Mouse (Mus musculus) forebrain, embryonic 15.5 days (tissue): Measurements from ENCODE around the gene Luc7l3. TPM values are rescaled to one million over a fixed set of nuclear protein-coding genes. Genes with fewer than 3 reads are reported as not detected.

Experiments used
- ATAC-seq: fragments of 200-750 bp; cut with Nextera tagmentation; replicated peaks from 2 replicates; pipeline ENCODE4 v1.8.0; 2017; ENCODE audit warnings: mild to moderate bottlenecking, moderate TSS enrichment, moderate library complexity
- H3K27ac ChIP-seq: fragments of 300-500 bp; sonication (generic); replicated peaks from 2 replicates; pipeline ENCODE4 v1.5.1; 2015; ENCODE audit warnings: mild to moderate bottlenecking, inconsistent platforms
- H3K27me3 ChIP-seq: fragments of 300-500 bp; sonication (generic); 2 replicates; pipeline ENCODE4 v1.6.1; 2015; ENCODE audit warnings: inconsistent platforms
- H3K36me3 ChIP-seq: fragments of 300-500 bp; sonication (generic); 2 replicates; pipeline ENCODE4 v1.6.1; 2015; ENCODE audit warnings: mild to moderate bottlenecking, inconsistent platforms
- H3K4me1 ChIP-seq: fragments of 300-500 bp; sonication (generic); 2 replicates; pipeline ENCODE4 v1.6.1; 2015; ENCODE audit warnings: inconsistent platforms
- H3K4me2 ChIP-seq: fragments of 300-500 bp; sonication (generic); replicated peaks from 2 replicates; pipeline ENCODE4 v1.6.1; 2015; ENCODE audit warnings: mild to moderate bottlenecking, inconsistent platforms
- H3K4me3 ChIP-seq: fragments of 300-500 bp; sonication (generic); 2 replicates; pipeline ENCODE4 v1.5.1; 2015; ENCODE audit warnings: mild to moderate bottlenecking, inconsistent platforms
- H3K9ac ChIP-seq: fragments of 300-500 bp; sonication (generic); replicated peaks from 2 replicates; pipeline ENCODE4 v1.6.1; 2015; ENCODE audit warnings: mild to moderate bottlenecking, inconsistent platforms
- H3K9me3 ChIP-seq: fragments of 300-500 bp; sonication (generic); 2 replicates; pipeline ENCODE4 v1.6.1; 2016; ENCODE audit warnings: inconsistent platforms
- WGBS: fragments of 180-500 bp; shearing (Covaris S2); methylation state at CpG from one replicate; pipeline ENCODE4 v1.1.7; 2015; ENCODE audit warnings: mixed read lengths; 5-methylcytosine and 5-hydroxymethylcytosine counted together
- polyA plus RNA-seq: library from polyadenylated mRNA; unstranded; fragments of >200 nt; fragmentation: Nextera tagmentation; extraction: Ambion mirVana; gene quantifications from 2 replicates; pipeline ENCODE4 v1.2.1, GENCODE M21; 2015

Gene Luc7l3
- polyA plus RNA-seq, 1 experiment from 2014 or later: 153 TPM

GRCm38 (mm10) chr11:94332726-94333125, 10.9 kb upstream of the Luc7l3 start:
- Histone ChIP-seq H3K9ac (no peak overlapping the region), H3K9me3 (no peaks in the 10 kb centered on the region), H3K27ac (no peak overlapping the region), H3K27me3 (no peaks in the 10 kb centered on the region), H3K4me2 (no peak overlapping the region), H3K4me3 (no peak overlapping the region), H3K36me3 (peaks cover 29% of the 10 kb centered on the region), H3K4me1 (peaks cover 34% of the 10 kb centered on the region)
- WGBS: 90% methylated on average over 6 of the region's 6 CpGs
- ATAC-seq: no peak

- Histone ChIP-seq H3K9ac (no peak overlapping the region; the same call in 1 of the 2 replicates), H3K4me2 (no peak overlapping the region), H3K4me1 (peaks cover 45% of the 10 kb centered on the region), H3K4me3 (no peak overlapping the region), H3K27me3 (no peaks in the 10 kb centered on the region), H3K9me3 (no peaks in the 10 kb centered on the region), H3K27ac (0 out of 2 replicates have a peak overlapping the region, but pooled peaks have one; percentile 40), H3K36me3 (peaks cover 9% of the 10 kb centered on the region)
- 92% methylated on average over 3 of the region's 3 CpGs for WGBS
- ATAC-seq: no peak
Observed at GRCm38 (mm10) chr11:94330211-94330610, 8.4 kb upstream of the Luc7l3 start.

- ATAC-seq: no peak
- Histone ChIP-seq H3K9me3 (no peaks in the 10 kb centered on the region), H3K36me3 (peaks cover 2% of the 10 kb centered on the region; the same call in 1 of the 2 replicates), H3K27me3 (no peaks in the 10 kb centered on the region), H3K27ac (peak overlapping the region; percentile 99), H3K4me1 (peaks cover 45% of the 10 kb centered on the region), H3K4me3 (peak overlapping the region; percentile 60; the same call in 1 of the 2 replicates), H3K4me2 (0 out of 2 replicates have a peak overlapping the region, but pooled peaks have one; percentile 91), H3K9ac (no peak overlapping the region)
- 31% methylated on average over 4 of the region's 4 CpGs for WGBS
Observed at GRCm38 (mm10) chr11:94329270-94329891, 7.6 kb upstream of the Luc7l3 start.

- WGBS: under 1% methylated on average over 10 of the region's 10 CpGs
- H3K27me3 ChIP-seq: no peaks in the 10 kb centered on the region
- H3K4me1 ChIP-seq: peaks cover 45% of the 10 kb centered on the region
- H3K9ac ChIP-seq: peak overlapping the region; percentile 92
- peak; percentile 11 for ATAC-seq
- H3K4me2 ChIP-seq: peak overlapping the region; percentile 91
- H3K9me3 ChIP-seq: no peaks in the 10 kb centered on the region
- no peaks in the 10 kb centered on the region for H3K36me3 ChIP-seq
- peak overlapping the region; percentile 60 for H3K4me3 ChIP-seq
- H3K27ac ChIP-seq: peak overlapping the region; percentile 99
Observed at GRCm38 (mm10) chr11:94328644-94329025, 6.8 kb upstream of the Luc7l3 start.

- ATAC-seq: peak; percentile 88
- Histone ChIP-seq H3K9ac (peak within 1 kb of the TSS; percentile 92), H3K9me3 (no peaks in the 10 kb centered on the region), H3K4me3 (peak within 1 kb of the TSS; percentile 60), H3K27ac (peak within 1 kb of the TSS; percentile 99), H3K4me1 (peaks cover 45% of the 10 kb centered on the region), H3K36me3 (no peaks in the 10 kb centered on the region), H3K4me2 (peak within 1 kb of the TSS; percentile 91), H3K27me3 (no peaks in the 10 kb centered on the region)
- under 1% methylated on average over 77 of the region's 78 CpGs for whole genome bisulfite sequencing
Observed at GRCm38 (mm10) chr11:94327693-94328643, 6.2 kb upstream of the Luc7l3 start, which contains the start of gene Ankrd40. Gene Ankrd40 (plus strand): TSS chr11:94328001.

GRCm38 (mm10) chr11:94326961-94327411, 5.2 kb upstream of the Luc7l3 start:
- 0% methylated on average over 10 of the region's 10 CpGs for WGBS
- Histone ChIP-seq H3K4me2 (peak overlapping the region; percentile 91), H3K27ac (peak overlapping the region; percentile 99), H3K27me3 (no peaks in the 10 kb centered on the region), H3K9me3 (no peaks in the 10 kb centered on the region), H3K9ac (peak overlapping the region; percentile 92), H3K36me3 (no peaks in the 10 kb centered on the region), H3K4me1 (peaks cover 54% of the 10 kb centered on the region), H3K4me3 (peak overlapping the region; percentile 60)
- peak; percentile 82 for ATAC-seq

GRCm38 (mm10) chr11:94324618-94325017, 2.8 kb upstream of the Luc7l3 start:
- Histone ChIP-seq H3K27ac (no peak overlapping the region), H3K9ac (no peak overlapping the region), H3K4me1 (peaks cover 43% of the 10 kb centered on the region), H3K4me3 (no peak overlapping the region), H3K27me3 (no peaks in the 10 kb centered on the region), H3K9me3 (no peaks in the 10 kb centered on the region), H3K36me3 (no peaks in the 10 kb centered on the region), H3K4me2 (no peak overlapping the region)
- 91% methylated on average over 5 of the region's 5 CpGs for WGBS
- ATAC-seq: no peak

- WGBS: 46% methylated on average over 5 of the region's 5 CpGs
- Histone ChIP-seq H3K4me1 (peaks cover 39% of the 10 kb centered on the region), H3K9ac (no peak overlapping the region), H3K27ac (0 out of 2 replicates have a peak overlapping the region, but pooled peaks have one; percentile 94), H3K27me3 (no peaks in the 10 kb centered on the region), H3K9me3 (no peaks in the 10 kb centered on the region), H3K4me3 (no peak overlapping the region), H3K36me3 (no peaks in the 10 kb centered on the region), H3K4me2 (no peak overlapping the region)
- no peak for ATAC-seq
Observed at GRCm38 (mm10) chr11:94323271-94323925, 1.6 kb upstream of the Luc7l3 start.

- H3K4me1 ChIP-seq: peaks cover 44% of the 10 kb centered on the region
- WGBS: 32% methylated on average over 5 of the region's 5 CpGs
- no peaks in the 10 kb centered on the region for H3K36me3 ChIP-seq
- peak overlapping the region; percentile 94 for H3K27ac ChIP-seq
- H3K9ac ChIP-seq: peak overlapping the region; percentile 92; the same call in 1 of the 2 replicates
- peak overlapping the region; percentile 69 for H3K4me3 ChIP-seq
- no peaks in the 10 kb centered on the region for H3K9me3 ChIP-seq
- no peak for ATAC-seq
- peak overlapping the region; percentile 64 for H3K4me2 ChIP-seq
- H3K27me3 ChIP-seq: no peaks in the 10 kb centered on the region
Observed at GRCm38 (mm10) chr11:94322636-94323035, 848 bp upstream of the Luc7l3 start.

GRCm38 (mm10) chr11:94320969-94321930, 538 bp downstream of the Luc7l3 start:
- peak overlapping the region; percentile 64 for H3K4me2 ChIP-seq
- no peaks in the 10 kb centered on the region for H3K27me3 ChIP-seq
- peak overlapping the region; percentile 92 for H3K9ac ChIP-seq
- peaks cover 50% of the 10 kb centered on the region for H3K4me1 ChIP-seq
- H3K9me3 ChIP-seq: no peaks in the 10 kb centered on the region
- H3K27ac ChIP-seq: peak overlapping the region; percentile 94
- ATAC-seq: peak; percentile 84
- H3K4me3 ChIP-seq: peak overlapping the region; percentile 69
- H3K36me3 ChIP-seq: no peaks in the 10 kb centered on the region
- WGBS: under 1% methylated on average over 67 of the region's 67 CpGs

- 64% methylated on average over 5 of the region's 5 CpGs for WGBS
- no peaks in the 10 kb centered on the region for H3K9me3 ChIP-seq
- 0 out of 2 replicates have a peak overlapping the region, but pooled peaks have one; percentile 3 for H3K4me2 ChIP-seq
- no peaks in the 10 kb centered on the region for H3K36me3 ChIP-seq
- no peak overlapping the region for H3K9ac ChIP-seq
- no peak overlapping the region for H3K27ac ChIP-seq
- H3K27me3 ChIP-seq: no peaks in the 10 kb centered on the region
- H3K4me1 ChIP-seq: peaks cover 70% of the 10 kb centered on the region
- no peak overlapping the region for H3K4me3 ChIP-seq
- ATAC-seq: no peak
Observed at GRCm38 (mm10) chr11:94318056-94318455, 3.7 kb downstream of the Luc7l3 start.
